Mouse (Mus musculus) liver, embryonic 18 days (tissue): ENCODE data around the gene Skp2. TPM values are rescaled to one million over a fixed set of nuclear protein-coding genes. Genes with fewer than 3 reads are reported as not detected.

Experiments
- polyA plus RNA-seq: library from polyadenylated mRNA; depleted of rRNA; stranded (reverse); fragments of >200 nt; gene quantifications from 2 replicates; pipeline ENCODE4 v1.2.3, GENCODE M21; 2012; rRNA removed

Gene Skp2
- polyA plus RNA-seq = 2.9 and 3.0 TPM in 2 replicates

DNA sequence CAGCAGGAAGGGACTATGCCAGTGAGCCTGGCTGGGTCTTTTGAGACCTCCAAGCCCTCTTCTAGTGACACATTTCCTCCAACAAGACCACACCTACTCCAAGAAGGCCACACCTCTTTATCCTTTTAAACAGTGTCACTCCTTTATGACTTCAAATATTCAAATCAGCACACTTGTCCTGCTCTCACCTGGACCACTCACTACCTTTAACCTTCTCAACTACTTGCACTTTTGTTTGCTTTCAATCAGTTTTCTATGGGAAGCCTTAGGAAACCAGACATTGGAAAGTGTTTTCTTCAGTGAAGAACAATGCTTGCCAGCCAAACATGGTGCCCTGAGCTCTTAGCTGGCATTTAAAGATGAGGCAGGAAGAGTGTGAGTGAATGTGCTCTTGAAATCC, at the start of gene Skp2:
TSS of gene Skp2 (minus strand) at position 101 of the 400 bp plus-strand sequence.

GRCm38 (mm10) chr15:9140252-9140680, 15.0 kb downstream of the Skp2 start, which contains the start of gene Lmbrd2:
Gene Lmbrd2, plus strand, starts transcription at chr15:9140550.

GRCm38 (mm10) chr15:9070912-9071555, 84.2 kb downstream of the Skp2 start, which contains the start of gene Nadk2:
Gene Nadk2, plus strand, starts transcription at chr15:9071260.

Other genes starting within 250 kb of the Skp2 start
- 0.25 and 0.27 TPM in 2 replicates for gene Ranbp3l, start 187.5 kb downstream of the Skp2 start, polyA plus RNA-seq
- 57.5 and 58.7 TPM in 2 replicates for gene Nadk2, start 84.2 kb downstream of the Skp2 start, polyA plus RNA-seq
- gene Lmbrd2, start 14.9 kb downstream of the Skp2 start, polyA plus RNA-seq = 3.7 and 4.0 TPM in 2 replicates
- 0.36 and 0.54 TPM in 2 replicates for gene Ugt3a1, start 121.5 kb upstream of the Skp2 start, polyA plus RNA-seq
- gene Ugt3a2, start 180.1 kb upstream of the Skp2 start, polyA plus RNA-seq = 2.7 and 5.7 TPM in 2 replicates